Mouse (Mus musculus) myocyte (in vitro differentiated cells): ENCODE data around the gene Ccdc88a. TPM values are rescaled to one million over a fixed set of nuclear protein-coding genes. Genes with fewer than 3 reads are reported as not detected.
A peak's percentile ranks its signal among the peaks of the same experiment; 100 is the strongest.

Experiments
- H3K27me3 ChIP-seq: one replicate; pipeline ENCODE4 v1.6.1; 2011; ENCODE audit not compliant: control insufficient read depth, insufficient read depth, insufficient read length
- H3K36me3 ChIP-seq: one replicate; pipeline ENCODE4 v1.6.1; 2011; ENCODE audit not compliant: control insufficient read depth, insufficient read depth
- H3K4me2 ChIP-seq: one replicate; pipeline ENCODE4 v1.6.1; 2011; ENCODE audit warnings: low read depth, control low read depth
- H3K4me3 ChIP-seq: one replicate; pipeline ENCODE4 v1.5.1; 2011; ENCODE audit warnings: mild to moderate bottlenecking, control low read depth, moderate library complexity
- H3K79me2 ChIP-seq: one replicate; pipeline ENCODE4 v1.6.1; 2011; ENCODE audit not compliant: control insufficient read depth, insufficient read depth
- H3ac ChIP-seq: one replicate; pipeline ENCODE4 v1.6.1; 2011; ENCODE audit not compliant: control insufficient read depth, insufficient read length
- CEBPB ChIP-seq: IDR thresholded peaks from 2 replicates; pipeline ENCODE4 v1.6.1; 2011; ENCODE audit warnings: mild to moderate bottlenecking, moderate library complexity; ENCODE audit not compliant: poor library complexity, insufficient read depth, severe bottlenecking
- E2F4 ChIP-seq: IDR thresholded peaks from one replicate; pipeline ENCODE4 v1.6.1; 2011; ENCODE audit warnings: mild to moderate bottlenecking, control low read depth, moderate library complexity; ENCODE audit not compliant: insufficient read depth
- MAX ChIP-seq: IDR thresholded peaks from one replicate; pipeline ENCODE4 v1.6.1; 2011; ENCODE audit warnings: low read depth, mild to moderate bottlenecking, control low read depth
- MYOD1 ChIP-seq, 3 experiments: IDR thresholded peaks; one replicate each; pipeline ENCODE4 v1.6.1; 2011; ENCODE audit warnings: control low read depth in 2 of 3, low read depth in 2 of 3, mild to moderate bottlenecking in 2 of 3, moderate library complexity in 1 of 3; ENCODE audit not compliant: insufficient read length in 2 of 3, control insufficient read depth in 1 of 3
- MYOG ChIP-seq, 3 experiments: IDR thresholded peaks; one replicate each; pipeline ENCODE4 v1.6.1; 2011; ENCODE audit warnings: control low read depth in 2 of 3, low read depth in 2 of 3, mild to moderate bottlenecking in 2 of 3; ENCODE audit not compliant: insufficient read length in 2 of 3, control insufficient read depth in 1 of 3, insufficient read depth in 1 of 3
- POLR2A ChIP-seq: IDR thresholded peaks from one replicate; pipeline ENCODE4 v1.6.1; 2011; ENCODE audit warnings: low read depth, mild to moderate bottlenecking, control low read depth, moderate library complexity; ENCODE audit not compliant: insufficient read length
- POLR2AphosphoS2 ChIP-seq: IDR thresholded peaks from one replicate; pipeline ENCODE4 v1.6.1; 2011; ENCODE audit warnings: low read depth, control low read depth; ENCODE audit not compliant: insufficient read length
- REST ChIP-seq: IDR thresholded peaks from one replicate; pipeline ENCODE4 v1.6.1; 2011; ENCODE audit warnings: mild to moderate bottlenecking, control low read depth, moderate library complexity; ENCODE audit not compliant: insufficient read depth, insufficient read length
- SRF ChIP-seq: IDR thresholded peaks from one replicate; pipeline ENCODE4 v1.6.1; 2011; ENCODE audit warnings: low read depth; ENCODE audit not compliant: control insufficient read depth, insufficient read length
- TCF12 ChIP-seq: IDR thresholded peaks from one replicate; pipeline ENCODE4 v1.6.1; 2011; ENCODE audit warnings: mild to moderate bottlenecking, control low read depth; ENCODE audit not compliant: poor library complexity, insufficient read depth, severe bottlenecking
- TCF3 ChIP-seq: IDR thresholded peaks from one replicate; pipeline ENCODE4 v1.6.1; 2011; ENCODE audit warnings: low read depth, control low read depth; ENCODE audit not compliant: insufficient read length
- USF1 ChIP-seq: IDR thresholded peaks from one replicate; pipeline ENCODE4 v1.6.1; 2011; ENCODE audit warnings: low read depth, mild to moderate bottlenecking, control low read depth, moderate library complexity
- polyA plus RNA-seq: library from polyadenylated mRNA; unstranded; fragments of >200 nt; fragmentation: generic; extraction: Trizol; gene quantifications from one replicate; pipeline ENCODE4 v1.2.1, GENCODE M21; 2012; ENCODE audit warnings: missing spikeins

Ccdc88a gene
- polyA plus RNA-seq, 1 experiment = 3.0 TPM

DNA sequence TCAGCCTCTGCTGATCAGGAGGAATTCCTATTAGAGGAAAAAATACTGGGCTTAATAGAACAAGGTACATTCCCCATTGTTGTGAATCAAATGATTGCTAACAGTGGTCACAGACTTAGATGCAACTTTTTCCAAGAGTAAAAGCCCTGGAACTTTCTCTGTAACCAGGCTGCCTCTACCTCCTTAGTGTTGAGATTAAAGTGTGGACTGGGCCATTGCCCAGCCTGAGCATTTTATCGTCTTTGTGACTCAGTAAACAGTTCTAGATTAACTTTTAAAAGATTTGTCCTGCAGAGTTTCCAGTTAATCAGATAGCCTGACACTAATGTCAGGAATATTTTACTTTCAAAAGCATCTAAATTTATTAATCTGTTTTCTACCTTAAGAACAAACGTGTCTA, 173.3 kb downstream of the Ccdc88a start:
- no peak for TF ChIP-seq POLR2A
- no peak for TF ChIP-seq MYOG (IDR thresholded peaks at IDR 0.05; ENCODE audit: control insufficient read depth in 1 of 3, insufficient read depth in 1 of 3, insufficient read length in 2 of 3, low read depth in 2 of 3)
- TF ChIP-seq SRF = no peak
- no peak for TF ChIP-seq TCF12
- no peak for TF ChIP-seq POLR2AphosphoS2
- TF ChIP-seq CEBPB = no peak
- TF ChIP-seq MAX = no peak
- no peak for TF ChIP-seq REST
- no peak for TF ChIP-seq TCF3
- no peak for TF ChIP-seq E2F4
- no peak for TF ChIP-seq MYOD1 (IDR thresholded peaks at IDR 0.05; ENCODE audit: control insufficient read depth in 1 of 3, insufficient read length in 2 of 3, low read depth in 2 of 3)
- TF ChIP-seq USF1 = no peak

DNA sequence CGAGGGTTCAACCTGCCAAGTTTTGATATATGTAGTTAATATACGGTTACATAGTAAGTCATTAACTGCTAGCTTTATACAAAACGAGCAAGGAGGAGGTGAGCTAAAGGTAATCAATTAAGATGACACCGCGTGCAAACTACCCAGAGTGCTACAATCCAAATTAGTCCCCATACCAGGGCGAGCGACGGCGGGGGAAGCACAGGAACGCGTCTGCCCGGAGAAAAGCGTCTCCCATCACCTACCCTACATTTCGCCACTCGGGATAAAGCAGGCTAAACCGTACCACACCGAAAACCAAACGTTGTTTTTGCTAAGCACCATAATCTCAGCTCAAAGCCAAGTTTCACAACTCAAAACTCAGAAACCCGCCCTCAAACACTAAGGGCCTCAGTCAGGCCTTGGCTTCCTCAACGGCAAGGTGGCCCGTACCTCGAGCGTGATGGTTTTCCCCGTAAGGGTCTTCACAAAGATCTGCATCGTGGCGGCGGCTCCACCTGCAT, 173.8 kb downstream of the Ccdc88a start:
- H3K4me2 ChIP-seq = peak overlapping the region; percentile 80
- H3K4me3 ChIP-seq = peak overlapping the region; percentile 94
- peaks cover 23% of the 10 kb centered on the region for H3K79me2 ChIP-seq
- H3ac ChIP-seq = peak overlapping the region; percentile 16
- H3K27me3 ChIP-seq = no peaks in the 10 kb centered on the region
- peak; percentile 60 for TF ChIP-seq POLR2AphosphoS2
- no peak for TF ChIP-seq TCF12
- TF ChIP-seq MYOD1 (IDR thresholded peaks at IDR 0.05; ENCODE audit: control insufficient read depth in 1 of 3, insufficient read length in 2 of 3, low read depth in 2 of 3) = no peak
- H3K36me3 ChIP-seq = peaks cover 23% of the 10 kb centered on the region

More for the DNA sequence above, 173.3 kb downstream of the Ccdc88a start:
- H3K36me3 ChIP-seq = peaks cover 23% of the 10 kb centered on the region
- H3ac ChIP-seq = peak overlapping the region; percentile 16
- no peaks in the 10 kb centered on the region for H3K27me3 ChIP-seq
- peak overlapping the region; percentile 94 for H3K4me3 ChIP-seq
- peaks cover 23% of the 10 kb centered on the region for H3K79me2 ChIP-seq
- H3K4me2 ChIP-seq = peak overlapping the region; percentile 80

DNA sequence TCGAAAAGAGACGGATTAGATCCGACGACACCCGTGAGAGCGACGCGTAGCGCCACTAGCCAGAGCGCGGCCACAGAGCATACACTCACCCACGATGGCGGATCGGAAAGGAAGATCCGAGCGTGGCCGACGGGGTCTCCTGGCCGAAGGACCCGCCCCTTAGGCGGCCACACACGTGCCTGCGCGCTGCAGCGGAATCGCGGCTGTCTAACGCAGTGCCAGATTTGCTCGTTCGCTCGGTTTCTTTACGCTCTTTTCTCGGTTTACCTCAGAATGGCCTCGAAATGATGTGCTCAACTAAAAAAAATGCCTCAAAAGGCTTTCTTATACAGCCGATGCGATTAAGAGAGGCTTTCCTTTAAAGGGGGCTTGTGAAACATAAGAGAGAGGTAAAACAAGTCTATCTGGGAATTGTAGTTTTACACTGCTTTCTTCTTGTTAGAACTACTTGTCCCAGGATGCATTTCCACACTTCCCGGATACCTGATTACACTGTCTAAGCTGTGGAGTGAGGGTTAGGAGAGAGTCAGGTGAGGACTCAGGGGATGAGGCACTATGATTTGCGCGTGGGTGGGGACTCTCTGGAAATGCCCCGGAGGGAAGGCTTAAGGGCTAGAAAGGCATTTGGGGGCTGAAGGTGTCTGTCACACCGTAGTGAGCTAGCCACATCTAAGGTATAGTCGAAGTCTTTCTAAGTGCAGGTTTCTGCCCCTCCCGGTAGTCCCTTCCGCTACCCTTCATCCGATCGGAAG, 174.5 kb downstream of the Ccdc88a start, which contains the start of the genes Clhc1 and Rps27a:
Clhc1 (plus strand) TSS at position 199 of the 752 bp plus-strand sequence.
Rps27a (minus strand) TSS at position 358 of the 752 bp plus-strand sequence.
- TF ChIP-seq POLR2A = peak; percentile 92
- TF ChIP-seq MYOG (IDR thresholded peaks at IDR 0.05; ENCODE audit: control insufficient read depth in 1 of 3, insufficient read depth in 1 of 3, insufficient read length in 2 of 3, low read depth in 2 of 3) = peak in 1 of 3 experiments; percentile 31
- TF ChIP-seq TCF3 = no peak
- TF ChIP-seq REST = no peak
- no peak for TF ChIP-seq SRF
- TF ChIP-seq TCF12 = no peak
- peak; percentile 97 for TF ChIP-seq MAX
- TF ChIP-seq CEBPB = no peak
- TF ChIP-seq USF1 = no peak
- peak; percentile 96 for TF ChIP-seq POLR2AphosphoS2
- no peak for TF ChIP-seq E2F4
- no peak for TF ChIP-seq MYOD1 (IDR thresholded peaks at IDR 0.05; ENCODE audit: control insufficient read depth in 1 of 3, insufficient read length in 2 of 3, low read depth in 2 of 3)
- peaks cover 23% of the 10 kb centered on the region for H3K79me2 ChIP-seq
- peak within 1 kb of the TSS; percentile 94 for H3K4me3 ChIP-seq
- no peaks in the 10 kb centered on the region for H3K27me3 ChIP-seq
- H3K36me3 ChIP-seq = peaks cover 23% of the 10 kb centered on the region
- H3K4me2 ChIP-seq = peak within 1 kb of the TSS; percentile 95
- H3ac ChIP-seq = peak within 1 kb of the TSS; percentile 16

DNA sequence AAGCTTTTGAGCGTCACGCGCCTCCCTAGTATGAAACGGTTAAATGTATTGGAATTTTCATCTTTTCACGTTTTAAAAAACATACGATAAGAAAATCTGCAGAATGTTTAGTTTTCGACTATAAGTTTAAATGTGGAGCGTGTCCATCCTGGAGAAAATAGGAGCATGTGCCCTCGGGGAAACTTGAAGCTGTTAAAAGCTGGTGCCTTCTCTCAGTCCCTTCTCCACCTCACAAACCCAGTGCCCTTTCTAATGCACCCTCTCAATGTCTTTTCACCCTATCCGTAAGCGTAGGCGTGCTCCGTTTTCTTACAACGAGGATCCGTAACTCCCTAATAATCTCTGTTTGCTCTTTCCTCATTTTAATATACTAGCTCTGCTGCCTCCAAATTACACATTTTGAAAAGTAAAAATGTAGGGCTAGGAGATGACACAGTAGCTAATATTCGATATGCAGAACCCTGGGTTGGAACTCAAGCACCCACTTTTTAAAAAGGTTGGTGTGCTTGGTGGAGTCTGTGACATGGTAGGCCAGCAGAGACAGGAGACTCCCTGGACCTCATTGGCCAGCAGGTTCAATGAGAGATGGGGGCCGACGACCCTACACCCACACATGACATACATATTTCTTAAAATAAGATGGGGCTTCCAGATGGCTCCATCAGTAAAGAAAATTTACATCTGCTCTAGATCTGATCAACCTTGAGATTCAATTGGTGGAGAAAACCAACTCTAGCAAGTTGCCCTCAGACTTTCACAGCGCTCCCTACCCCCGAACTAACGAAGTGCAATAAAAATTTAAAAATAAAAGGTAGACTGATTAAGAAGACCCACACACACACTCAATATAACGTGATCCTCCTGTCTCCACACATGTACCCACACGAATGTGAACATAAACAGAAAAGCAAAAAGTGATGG, 175.3 kb downstream of the Ccdc88a start:
- peaks cover 23% of the 10 kb centered on the region for H3K79me2 ChIP-seq
- H3K36me3 ChIP-seq = peaks cover 20% of the 10 kb centered on the region
- TF ChIP-seq MAX (no peak), CEBPB (no peak), TCF3 (no peak), REST (no peak), MYOD1 (IDR thresholded peaks at IDR 0.05; ENCODE audit: control insufficient read depth in 1 of 3, insufficient read length in 2 of 3, low read depth in 2 of 3) (no peak), POLR2AphosphoS2 (no peak), MYOG (IDR thresholded peaks at IDR 0.05; ENCODE audit: control insufficient read depth in 1 of 3, insufficient read depth in 1 of 3, insufficient read length in 2 of 3, low read depth in 2 of 3) (no peak), SRF (no peak), POLR2A (no peak), USF1 (no peak), E2F4 (no peak), TCF12 (no peak)

More for the DNA sequence above, 175.3 kb downstream of the Ccdc88a start:
- Histone ChIP-seq H3K4me3 (peak overlapping the region; percentile 94), H3K4me2 (peak overlapping the region; percentile 95), H3K27me3 (no peaks in the 10 kb centered on the region), H3ac (no peak overlapping the region)
